Mouse (Mus musculus) lung, adult 2 months (tissue): ENCODE data around the gene Cpm.

Experiments used
- CTCF ChIP-seq: fragments of 200-500 bp; IDR thresholded peaks from 2 replicates; pipeline ENCODE4 v1.5.1; 2011; ENCODE audit warnings: mild to moderate bottlenecking, low read length, control low read depth; ENCODE audit not compliant: insufficient read depth
- POLR2A ChIP-seq: fragments of 200-500 bp; IDR thresholded peaks from 2 replicates; pipeline ENCODE4 v1.6.1; 2011; ENCODE audit warnings: low read depth, mild to moderate bottlenecking, control low read depth, low read length, borderline replicate concordance; ENCODE audit errors: extremely low read depth

GRCm38 (mm10) chr10:117621616-117622533 is 7.4 kb upstream of the Cpm start:
- no peak for TF ChIP-seq POLR2A
- TF ChIP-seq CTCF, result no peak
